Mouse (Mus musculus) stomach, embryonic 16.5 days (tissue): Measurements from ENCODE around the gene Plcd1. TPM values are rescaled to one million over a fixed set of nuclear protein-coding genes. Genes with fewer than 3 reads are reported as not detected.

Source experiments
- ATAC-seq: fragments of 200-750 bp; cut with Nextera tagmentation; 2 replicates; pipeline ENCODE4 v1.8.0; 2017; ENCODE audit warnings: moderate number of reproducible peaks, moderate TSS enrichment; ENCODE audit not compliant: insufficient read depth, low FRiP score
- H3K27ac ChIP-seq: fragments of 300-500 bp; sonication (generic); 2 replicates; pipeline ENCODE4 v1.5.1; 2014; ENCODE audit warnings: low read length
- H3K27me3 ChIP-seq: fragments of 300-500 bp; sonication (generic); 2 replicates; pipeline ENCODE4 v1.6.1; 2014; ENCODE audit warnings: low read length, control low read depth, mixed read lengths; ENCODE audit not compliant: control insufficient read depth, insufficient read depth
- H3K36me3 ChIP-seq: fragments of 300-500 bp; sonication (generic); 2 replicates; pipeline ENCODE4 v1.6.1; 2014; ENCODE audit warnings: low read length; ENCODE audit not compliant: control insufficient read depth, insufficient read depth
- H3K4me1 ChIP-seq: fragments of 300-500 bp; sonication (generic); 2 replicates; pipeline ENCODE4 v1.6.1; 2014; ENCODE audit warnings: low read length, control low read depth, mixed read lengths; ENCODE audit not compliant: control insufficient read depth, insufficient read depth
- H3K4me2 ChIP-seq: fragments of 300-500 bp; sonication (generic); 2 replicates; pipeline ENCODE4 v1.6.1; 2014; ENCODE audit warnings: low read depth, low read length, mixed read lengths
- H3K4me3 ChIP-seq: fragments of 300-500 bp; sonication (generic); replicated peaks from 2 replicates; pipeline ENCODE4 v1.5.1; 2014; ENCODE audit warnings: mild to moderate bottlenecking, low read length
- H3K9ac ChIP-seq: fragments of 300-500 bp; sonication (generic); 2 replicates; pipeline ENCODE4 v1.6.1; 2014; ENCODE audit warnings: low read length
- H3K9me3 ChIP-seq: fragments of 300-500 bp; sonication (generic); replicated peaks from 2 replicates; pipeline ENCODE4 v1.6.1; 2016; ENCODE audit warnings: low read length, control low read depth; ENCODE audit not compliant: control insufficient read depth
- WGBS: fragments of 180-500 bp; shearing (Covaris S2); extraction: QIAGEN DNeasy Blood & Tissue Kit; methylation state at CpG from one replicate; pipeline ENCODE4 v1.1.7; 2014; 5-methylcytosine and 5-hydroxymethylcytosine counted together
- polyA plus RNA-seq: library from polyadenylated mRNA; unstranded; fragments of >200 nt; fragmentation: Nextera tagmentation; extraction: Ambion mirVana; gene quantifications from 2 replicates; pipeline ENCODE4 v1.2.1, GENCODE M21; 2015

Gene Plcd1
- polyA plus RNA-seq, 1 experiment from 2014 or later, result 75.9 TPM

DNA sequence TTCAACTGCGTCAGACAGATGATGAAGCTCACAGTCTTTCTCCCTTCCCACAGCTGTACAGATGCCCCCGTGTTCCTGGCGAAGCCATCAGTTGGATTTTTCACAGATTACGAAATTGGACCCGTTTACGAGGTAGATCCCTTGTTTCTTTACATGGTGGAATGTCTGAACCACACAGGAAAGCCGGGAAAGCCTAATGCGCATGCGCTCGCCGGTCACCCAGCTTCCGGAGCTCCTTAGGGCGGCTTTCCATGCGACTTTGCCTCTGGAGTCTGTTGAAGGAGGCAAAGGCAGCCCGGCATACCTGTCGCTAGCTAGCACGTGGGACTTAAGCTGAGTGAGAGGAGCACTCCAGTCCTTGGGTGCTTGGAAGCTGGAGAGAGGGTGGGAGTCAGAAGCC lies 21.6 kb upstream of the Plcd1 start:
- 81% methylated on average over 17 of the region's 17 CpGs for WGBS
- no peaks in the 10 kb centered on the region for H3K27me3 ChIP-seq
- H3K4me2 ChIP-seq, result no peak overlapping the region
- 0 out of 2 replicates have a peak, but pooled peaks cover 9% of the 10 kb centered on the region for H3K4me1 ChIP-seq
- H3K4me3 ChIP-seq, result no peak overlapping the region
- no peak for ATAC-seq
- H3K9me3 ChIP-seq, result no peaks in the 10 kb centered on the region
- no peak overlapping the region for H3K9ac ChIP-seq
- no peaks in the 10 kb centered on the region for H3K36me3 ChIP-seq
- H3K27ac ChIP-seq, result no peak overlapping the region

DNA sequence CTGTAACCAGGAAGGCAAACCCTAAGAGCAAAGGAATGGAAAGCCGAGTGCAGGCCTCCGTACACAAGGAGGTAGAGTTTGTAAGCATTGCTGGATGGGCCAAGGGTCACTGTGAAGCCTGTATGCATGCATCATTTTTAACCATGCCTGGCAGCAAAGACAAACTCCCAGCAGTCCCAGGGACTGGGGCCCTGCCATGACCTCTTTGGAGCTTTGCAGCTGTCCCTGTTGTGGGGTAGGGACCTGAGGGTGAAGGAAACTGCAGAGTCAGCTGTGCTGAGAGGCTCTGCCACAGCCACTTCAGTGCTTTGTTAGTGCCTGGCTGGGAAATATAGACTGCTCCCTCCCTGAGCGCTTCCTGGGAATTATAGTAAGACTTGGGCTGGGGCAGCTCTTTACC lies 17.3 kb upstream of the Plcd1 start:
- Histone ChIP-seq H3K4me3 (no peak overlapping the region), H3K27me3 (no peaks in the 10 kb centered on the region), H3K4me2 (no peak overlapping the region), H3K9me3 (no peaks in the 10 kb centered on the region), H3K27ac (peak overlapping the region; percentile 8; the same call in 1 of the 2 replicates), H3K36me3 (no peaks in the 10 kb centered on the region), H3K9ac (no peak overlapping the region), H3K4me1 (0 out of 2 replicates have a peak, but pooled peaks cover 10% of the 10 kb centered on the region)
- WGBS, result 38% methylated on average over 3 of the region's 3 CpGs
- ATAC-seq, result no peak

DNA sequence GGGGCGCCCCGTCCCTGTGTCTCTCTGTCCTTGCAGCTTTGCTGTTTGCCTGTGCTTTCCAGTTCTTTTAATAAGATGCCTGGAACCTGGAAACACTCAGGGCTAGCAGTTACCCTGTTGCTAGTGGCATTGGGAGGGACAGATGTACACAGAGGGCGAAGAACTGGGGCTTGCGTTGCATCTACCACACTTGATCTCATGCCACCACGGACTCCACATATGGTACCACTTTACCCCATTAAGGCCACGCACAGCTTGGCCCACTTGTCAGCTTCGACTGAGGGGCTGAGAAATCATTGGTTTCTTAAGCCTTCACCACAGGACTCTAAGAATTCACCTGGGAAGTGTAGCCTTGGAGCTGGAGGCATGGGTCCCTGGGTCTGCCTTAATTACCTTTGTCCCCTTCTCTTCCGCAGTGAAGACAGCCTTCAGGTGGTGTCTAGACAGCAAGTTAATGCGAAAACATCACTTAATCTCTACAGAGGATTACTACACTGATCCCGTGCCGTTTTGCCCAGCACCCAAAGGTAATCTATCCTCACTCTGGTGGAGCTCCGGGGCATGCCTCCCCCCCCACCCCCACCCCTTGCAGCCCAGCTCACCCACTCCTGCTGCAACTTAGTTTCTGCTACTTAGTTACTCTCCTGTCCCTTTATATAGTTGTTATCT lies 16.5 kb upstream of the Plcd1 start:
- Histone ChIP-seq H3K4me2 (no peak overlapping the region), H3K9ac (no peak overlapping the region), H3K27ac (no peak overlapping the region), H3K27me3 (no peaks in the 10 kb centered on the region), H3K4me3 (no peak overlapping the region), H3K36me3 (no peaks in the 10 kb centered on the region), H3K9me3 (no peaks in the 10 kb centered on the region), H3K4me1 (0 out of 2 replicates have a peak, but pooled peaks cover 10% of the 10 kb centered on the region)
- ATAC-seq, result no peak
- WGBS, result 57% methylated on average over 12 of the region's 12 CpGs

DNA sequence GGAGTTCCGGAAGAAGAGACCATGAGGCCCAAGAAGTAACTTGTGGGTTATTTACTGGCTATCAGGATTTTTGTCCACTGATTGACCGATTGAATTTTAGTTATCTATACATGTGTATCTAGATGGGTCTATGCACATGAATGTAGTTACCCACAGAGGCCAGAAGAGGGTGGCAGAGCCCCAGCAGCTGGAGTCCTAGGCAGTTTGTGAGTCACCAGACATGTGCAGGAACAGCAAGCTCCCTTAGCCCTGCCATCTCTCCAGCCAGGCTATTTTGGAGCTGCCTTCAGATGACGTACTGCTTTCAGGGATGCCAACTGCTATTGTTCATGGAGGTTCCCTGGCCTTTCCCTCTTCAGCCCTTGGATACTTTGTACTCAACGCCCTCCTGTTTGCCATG lies 14.3 kb upstream of the Plcd1 start:
- no peak overlapping the region for H3K9ac ChIP-seq
- ATAC-seq, result no peak
- H3K4me3 ChIP-seq, result no peak overlapping the region
- no peaks in the 10 kb centered on the region for H3K27me3 ChIP-seq
- 90% methylated on average over 4 of the region's 4 CpGs for WGBS
- H3K4me2 ChIP-seq, result no peak overlapping the region
- 0 out of 2 replicates have a peak, but pooled peaks cover 10% of the 10 kb centered on the region for H3K4me1 ChIP-seq
- no peaks in the 10 kb centered on the region for H3K9me3 ChIP-seq
- no peaks in the 10 kb centered on the region for H3K36me3 ChIP-seq
- no peak overlapping the region for H3K27ac ChIP-seq

DNA sequence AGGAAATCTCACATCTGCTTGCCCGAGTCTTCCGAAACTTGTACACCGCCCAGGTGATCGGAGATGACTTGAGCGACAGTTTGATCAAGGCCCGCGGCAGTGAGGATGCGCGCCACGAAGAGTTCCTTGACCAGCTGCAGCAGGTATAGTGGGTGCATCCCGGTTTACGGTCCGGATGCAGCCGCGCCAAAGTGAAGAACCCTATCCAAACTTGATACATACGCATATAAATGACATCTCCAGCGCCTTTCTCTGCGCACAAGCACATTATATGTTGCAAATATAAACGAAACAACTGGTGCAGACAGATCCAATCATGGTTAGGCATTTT lies 9.4 kb upstream of the Plcd1 start:
- H3K4me1 ChIP-seq, result no peaks in the 10 kb centered on the region
- H3K36me3 ChIP-seq, result no peaks in the 10 kb centered on the region
- peak overlapping the region; percentile 64 for H3K9ac ChIP-seq
- H3K9me3 ChIP-seq, result no peaks in the 10 kb centered on the region
- ATAC-seq, result no peak
- H3K27ac ChIP-seq, result no peak overlapping the region
- peak overlapping the region; percentile 92 for H3K4me2 ChIP-seq
- WGBS, result 2% methylated on average over 19 of the region's 19 CpGs
- peak overlapping the region; percentile 58 for H3K4me3 ChIP-seq
- no peaks in the 10 kb centered on the region for H3K27me3 ChIP-seq

DNA sequence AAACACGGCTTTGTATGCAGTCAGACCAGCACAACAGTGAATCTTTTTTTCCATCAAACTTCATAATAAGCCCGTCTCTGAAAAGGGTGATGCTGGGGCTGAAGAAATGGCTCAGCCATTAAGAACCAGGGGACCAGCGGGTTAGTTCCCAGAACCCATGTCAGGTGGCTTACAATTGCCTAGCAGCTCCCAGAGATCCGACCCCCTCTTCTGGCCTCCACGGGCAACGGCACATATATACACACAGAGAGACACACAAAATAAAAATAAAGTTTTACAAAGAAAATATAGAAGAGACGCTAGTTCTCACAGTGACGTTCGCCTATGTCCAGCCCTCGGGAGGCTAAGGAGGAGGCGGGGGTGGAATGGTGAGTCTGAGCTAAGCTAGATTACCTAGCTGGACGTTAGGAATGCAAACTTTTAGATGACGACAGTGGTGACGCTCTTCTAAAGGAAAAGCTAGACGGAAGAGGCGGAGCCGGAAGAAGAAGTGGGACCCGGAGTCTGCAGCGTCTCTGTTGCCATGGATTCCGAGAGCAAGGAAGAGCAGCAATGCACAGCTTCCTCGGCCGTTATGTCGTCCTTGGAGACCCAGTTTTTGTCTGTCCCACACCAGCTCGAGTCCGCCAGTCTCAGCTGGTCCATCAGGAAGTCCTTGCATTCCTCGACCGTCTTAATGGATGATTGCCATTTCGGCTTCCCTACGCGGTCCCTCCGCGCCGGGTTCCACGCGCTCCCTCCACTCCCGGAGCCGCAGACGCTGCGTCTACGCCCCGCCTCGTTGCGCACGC lies 8.9 kb upstream of the Plcd1 start, which contains the start of gene Dlec1:
Gene Dlec1, plus strand, starts transcription at position 487 of the 791 bp plus-strand sequence.
- Histone ChIP-seq H3K4me3 (peak within 1 kb of the TSS; percentile 58), H3K4me2 (peak within 1 kb of the TSS; percentile 92), H3K9me3 (no peaks in the 10 kb centered on the region), H3K9ac (peak within 1 kb of the TSS; percentile 64), H3K27me3 (no peaks in the 10 kb centered on the region), H3K4me1 (no peaks in the 10 kb centered on the region), H3K36me3 (no peaks in the 10 kb centered on the region), H3K27ac (peak within 1 kb of the TSS; percentile 30; the same call in 1 of the 2 replicates)
- WGBS, result 3% methylated on average over 44 of the region's 44 CpGs
- peak; percentile 89 for ATAC-seq

DNA sequence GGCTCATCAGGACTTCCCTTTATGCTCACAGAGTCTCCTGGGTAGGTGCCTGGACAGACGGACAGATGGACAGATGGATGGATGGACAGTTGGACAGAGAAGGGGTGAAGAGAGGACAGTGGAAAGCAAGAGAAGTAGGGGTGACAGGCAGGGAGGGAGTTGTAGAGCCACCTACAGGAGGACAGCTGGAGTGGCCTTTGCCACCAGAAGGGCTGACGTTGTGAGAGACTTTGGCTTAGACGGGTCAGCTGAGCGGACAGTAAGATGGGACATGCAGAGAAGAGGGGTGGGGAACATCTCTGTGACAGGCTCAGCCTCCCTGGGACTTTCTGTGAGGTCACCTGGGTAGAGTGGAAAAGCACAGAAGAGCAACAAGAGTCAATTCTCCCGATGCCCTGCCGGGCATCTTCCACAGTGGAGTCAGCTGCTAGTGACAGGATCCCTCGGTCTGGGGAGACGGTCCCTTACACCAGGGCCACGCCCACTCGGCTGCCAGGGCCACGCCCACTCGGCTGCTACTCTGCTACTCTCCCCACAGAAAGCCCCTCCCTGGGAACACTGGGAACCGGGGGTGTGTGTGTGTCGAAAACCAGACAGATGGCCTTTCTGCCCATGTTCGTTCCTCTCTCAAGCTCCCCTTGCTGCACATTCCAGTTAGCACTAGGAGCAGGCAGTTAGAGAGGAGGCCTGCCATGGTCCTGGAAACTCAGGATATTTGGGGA lies 7.0 kb upstream of the Plcd1 start:
- no peak overlapping the region for H3K27ac ChIP-seq
- no peak overlapping the region for H3K4me3 ChIP-seq
- H3K4me2 ChIP-seq, result no peak overlapping the region
- no peaks in the 10 kb centered on the region for H3K36me3 ChIP-seq
- ATAC-seq, result no peak
- no peaks in the 10 kb centered on the region for H3K4me1 ChIP-seq
- no peaks in the 10 kb centered on the region for H3K9me3 ChIP-seq
- H3K9ac ChIP-seq, result no peak overlapping the region
- H3K27me3 ChIP-seq, result no peaks in the 10 kb centered on the region; the same call in 1 of the 2 replicates
- WGBS, result 13% methylated on average over 15 of the region's 15 CpGs

DNA sequence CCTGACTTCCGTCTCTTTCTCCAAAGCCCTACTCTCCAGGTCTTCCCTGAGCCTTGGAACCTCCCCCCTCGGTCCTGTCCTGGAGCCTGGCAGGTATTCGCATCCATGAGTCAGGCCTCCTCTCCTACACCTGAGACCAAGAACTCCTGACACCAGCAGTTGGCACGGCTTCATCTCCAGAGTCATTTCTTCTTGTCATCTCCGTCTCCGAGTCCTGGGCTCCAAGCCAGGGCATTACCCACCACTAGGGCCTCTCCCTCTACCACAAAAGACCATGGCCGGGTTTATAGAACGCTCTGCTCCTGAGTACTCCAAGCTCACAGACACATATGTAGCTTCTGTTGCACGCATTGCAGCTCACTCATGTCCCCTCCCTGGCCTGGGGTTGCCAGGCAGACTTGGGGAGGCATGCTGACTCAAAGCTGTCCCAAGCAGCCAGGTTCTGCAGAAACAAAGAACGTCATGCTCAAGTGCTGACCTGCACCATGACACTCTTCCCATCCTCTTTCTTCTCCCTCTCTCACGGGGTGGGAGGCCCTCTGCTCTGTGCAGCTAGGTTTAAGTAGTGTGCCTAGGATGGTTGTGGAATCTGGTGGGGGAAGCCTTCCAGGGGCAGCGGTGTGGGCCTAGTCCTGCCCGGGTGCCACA lies 1.3 kb upstream of the Plcd1 start:
- peak; percentile 12; the same call in 1 of the 2 replicates for ATAC-seq
- H3K36me3 ChIP-seq, result no peaks in the 10 kb centered on the region
- peak overlapping the region; percentile 82; the same call in 1 of the 2 replicates for H3K9ac ChIP-seq
- no peaks in the 10 kb centered on the region; the same call in 1 of the 2 replicates for H3K27me3 ChIP-seq
- H3K4me2 ChIP-seq, result no peak overlapping the region
- H3K4me1 ChIP-seq, result peaks cover 19% of the 10 kb centered on the region
- peak overlapping the region; percentile 85 for H3K27ac ChIP-seq
- H3K9me3 ChIP-seq, result no peaks in the 10 kb centered on the region
- WGBS, result 66% methylated on average over 13 of the region's 13 CpGs
- H3K4me3 ChIP-seq, result no peak overlapping the region
